Mouse (Mus musculus): ENCODE data around the gene Ccdc97.

- TF ChIP-seq CTCF (IDR thresholded peaks at IDR 0.05; ENCODE audit: borderline replicate concordance, extremely low read depth, insufficient read depth, insufficient read length) (peak; percentile 52; the same call in 1 of the 2 replicates), POLR2A (IDR thresholded peaks at IDR 0.05; ENCODE audit: borderline replicate concordance, extremely low read depth, insufficient read depth, insufficient read length, poor library complexity, severe bottlenecking) (no peak)
Observed at GRCm38 (mm10) chr7:25686680-25687531, 32.0 kb downstream of the Ccdc97 start, which contains the start of gene Tgfb1.

All from brain, embryonic 14.5 days (tissue).